Mouse (Mus musculus) kidney, embryonic 16.5 days (tissue): ENCODE results near the gene Rad54l2. TPM values are rescaled to one million over a fixed set of nuclear protein-coding genes. Genes with fewer than 3 reads are reported as not detected.
A peak's percentile ranks its signal among the peaks of the same experiment; 100 is the strongest.

Experiments
- ATAC-seq: fragments of 200-750 bp; cut with Nextera tagmentation; 2 replicates; pipeline ENCODE4 v1.8.0; 2017; ENCODE audit warnings: moderate TSS enrichment; ENCODE audit not compliant: low FRiP score, low TSS enrichment
- H3K27ac ChIP-seq: fragments of 300-500 bp; sonication (generic); 2 replicates; pipeline ENCODE4 v1.5.1; 2014; ENCODE audit warnings: low read length
- H3K27me3 ChIP-seq: fragments of 300-500 bp; sonication (generic); 2 replicates; pipeline ENCODE4 v1.6.1; 2014; ENCODE audit warnings: low read length, control low read depth, mixed read lengths; ENCODE audit not compliant: insufficient read depth
- H3K36me3 ChIP-seq: fragments of 300-500 bp; sonication (generic); 2 replicates; pipeline ENCODE4 v1.6.1; 2014; ENCODE audit warnings: low read length, control low read depth, mixed read lengths; ENCODE audit not compliant: insufficient read depth
- H3K4me1 ChIP-seq: fragments of 300-500 bp; sonication (generic); 2 replicates; pipeline ENCODE4 v1.6.1; 2014; ENCODE audit warnings: low read length, control low read depth, mixed read lengths; ENCODE audit not compliant: insufficient read depth
- H3K4me2 ChIP-seq: fragments of 300-500 bp; sonication (generic); replicated peaks from 2 replicates; pipeline ENCODE4 v1.6.1; 2014; ENCODE audit warnings: low read depth, low read length
- H3K4me3 ChIP-seq: fragments of 300-500 bp; sonication (generic); 2 replicates; pipeline ENCODE4 v1.5.1; 2014; ENCODE audit warnings: mild to moderate bottlenecking, low read length
- H3K9ac ChIP-seq: fragments of 300-500 bp; sonication (generic); replicated peaks from 2 replicates; pipeline ENCODE4 v1.6.1; 2014; ENCODE audit warnings: low read length
- H3K9me3 ChIP-seq: fragments of 300-500 bp; sonication (generic); 2 replicates; pipeline ENCODE4 v1.6.1; 2016; ENCODE audit warnings: low read length, control low read depth
- WGBS: fragments of 180-500 bp; shearing (Covaris S2); extraction: QIAGEN DNeasy Blood & Tissue Kit; methylation state at CpG from one replicate; pipeline ENCODE4 v1.1.7; 2014; 5-methylcytosine and 5-hydroxymethylcytosine counted together
- polyA plus RNA-seq: library from polyadenylated mRNA; unstranded; fragments of >200 nt; fragmentation: Nextera tagmentation; extraction: Ambion mirVana; gene quantifications from 2 replicates; pipeline ENCODE4 v1.2.1, GENCODE M21; 2015

Rad54l2 gene
- polyA plus RNA-seq, 1 experiment from 2014 or later, result 6.7 TPM

GRCm38 (mm10) chr9:106684918-106685248 is 104.1 kb downstream of the Rad54l2 start:
- Histone ChIP-seq H3K4me1 (peaks cover 26% of the 10 kb centered on the region), H3K4me3 (peak overlapping the region; percentile 81), H3K36me3 (peaks cover 11% of the 10 kb centered on the region), H3K27me3 (no peaks in the 10 kb centered on the region), H3K9ac (peak overlapping the region; percentile 88), H3K27ac (peak overlapping the region; percentile 86; the same call in 1 of the 2 replicates), H3K4me2 (peak overlapping the region; percentile 89), H3K9me3 (no peaks in the 10 kb centered on the region)
- WGBS, result 4% methylated on average over 7 of the region's 14 CpGs
- no peak for ATAC-seq

- H3K9me3 ChIP-seq, result no peaks in the 10 kb centered on the region
- peak overlapping the region; percentile 89 for H3K4me2 ChIP-seq
- peak overlapping the region; percentile 88 for H3K9ac ChIP-seq
- H3K27ac ChIP-seq, result no peak overlapping the region
- peaks cover 11% of the 10 kb centered on the region for H3K36me3 ChIP-seq
- no peaks in the 10 kb centered on the region for H3K27me3 ChIP-seq
- no peak for ATAC-seq
- peak overlapping the region; percentile 81 for H3K4me3 ChIP-seq
- H3K4me1 ChIP-seq, result peaks cover 26% of the 10 kb centered on the region
- WGBS, result 78% methylated on average over 6 of the region's 6 CpGs
These were observed 104.7 kb downstream of the Rad54l2 start for GRCm38 (mm10) chr9:106684093-106684872.

GRCm38 (mm10) chr9:106681026-106681425 is 108.0 kb downstream of the Rad54l2 start:
- Histone ChIP-seq H3K9me3 (no peaks in the 10 kb centered on the region), H3K9ac (no peak overlapping the region), H3K4me2 (no peak overlapping the region), H3K27me3 (no peaks in the 10 kb centered on the region), H3K27ac (no peak overlapping the region), H3K4me1 (peaks cover 10% of the 10 kb centered on the region), H3K4me3 (no peak overlapping the region), H3K36me3 (peaks cover 11% of the 10 kb centered on the region)
- ATAC-seq, result no peak
- 93% methylated on average over 9 of the region's 9 CpGs for WGBS

GRCm38 (mm10) chr9:106678242-106678641 is 110.8 kb downstream of the Rad54l2 start:
- Histone ChIP-seq H3K9me3 (no peaks in the 10 kb centered on the region), H3K4me2 (no peak overlapping the region), H3K9ac (no peak overlapping the region), H3K4me1 (no peaks in the 10 kb centered on the region), H3K4me3 (no peak overlapping the region), H3K27me3 (no peaks in the 10 kb centered on the region), H3K27ac (no peak overlapping the region), H3K36me3 (peaks cover 13% of the 10 kb centered on the region)
- WGBS, result 67% methylated on average over 4 of the region's 4 CpGs
- ATAC-seq, result no peak

GRCm38 (mm10) chr9:106677702-106678101 is 111.3 kb downstream of the Rad54l2 start:
- 81% methylated on average over 5 of the region's 5 CpGs for WGBS
- H3K9me3 ChIP-seq, result no peaks in the 10 kb centered on the region
- no peak overlapping the region for H3K27ac ChIP-seq
- H3K4me3 ChIP-seq, result no peak overlapping the region
- H3K36me3 ChIP-seq, result peaks cover 18% of the 10 kb centered on the region
- no peak overlapping the region for H3K4me2 ChIP-seq
- no peaks in the 10 kb centered on the region for H3K4me1 ChIP-seq
- H3K27me3 ChIP-seq, result no peaks in the 10 kb centered on the region
- ATAC-seq, result no peak
- no peak overlapping the region for H3K9ac ChIP-seq

- H3K4me1 ChIP-seq, result no peaks in the 10 kb centered on the region
- H3K4me2 ChIP-seq, result no peak overlapping the region
- H3K27ac ChIP-seq, result no peak overlapping the region
- no peaks in the 10 kb centered on the region for H3K27me3 ChIP-seq
- WGBS, result 87% methylated on average over 4 of the region's 4 CpGs
- peaks cover 17% of the 10 kb centered on the region for H3K36me3 ChIP-seq
- no peak overlapping the region for H3K4me3 ChIP-seq
- H3K9me3 ChIP-seq, result no peaks in the 10 kb centered on the region
- H3K9ac ChIP-seq, result no peak overlapping the region
- ATAC-seq, result no peak
These were observed 112.4 kb downstream of the Rad54l2 start for GRCm38 (mm10) chr9:106676571-106676970.

- Histone ChIP-seq H3K27me3 (no peaks in the 10 kb centered on the region), H3K4me2 (no peak overlapping the region), H3K9ac (no peak overlapping the region), H3K4me3 (no peak overlapping the region), H3K27ac (no peak overlapping the region), H3K9me3 (no peaks in the 10 kb centered on the region), H3K4me1 (no peaks in the 10 kb centered on the region), H3K36me3 (peaks cover 17% of the 10 kb centered on the region)
- 84% methylated on average over 8 of the region's 9 CpGs for WGBS
- peak; percentile 47; the same call in 1 of the 2 replicates for ATAC-seq
These were observed 113.0 kb downstream of the Rad54l2 start for GRCm38 (mm10) chr9:106675965-106676364.

GRCm38 (mm10) chr9:106675480-106675879 is 113.5 kb downstream of the Rad54l2 start:
- Histone ChIP-seq H3K27me3 (no peaks in the 10 kb centered on the region), H3K36me3 (peaks cover 12% of the 10 kb centered on the region)
- peak; percentile 85 for ATAC-seq

GRCm38 (mm10) chr9:106673860-106674259 is 115.1 kb downstream of the Rad54l2 start:
- WGBS, result 78% methylated on average over 2 of the region's 2 CpGs
- no peaks in the 10 kb centered on the region for H3K27me3 ChIP-seq
- no peak overlapping the region for H3K4me3 ChIP-seq
- no peak overlapping the region for H3K9ac ChIP-seq
- no peak overlapping the region for H3K4me2 ChIP-seq
- H3K4me1 ChIP-seq, result no peaks in the 10 kb centered on the region
- peaks cover 16% of the 10 kb centered on the region for H3K36me3 ChIP-seq
- ATAC-seq, result no peak
- no peak overlapping the region for H3K27ac ChIP-seq
- no peaks in the 10 kb centered on the region for H3K9me3 ChIP-seq

More at GRCm38 (mm10) chr9:106675480-106675879, 113.5 kb downstream of the Rad54l2 start:
- no peak overlapping the region for H3K9ac ChIP-seq
- H3K4me2 ChIP-seq, result no peak overlapping the region
- H3K4me1 ChIP-seq, result no peaks in the 10 kb centered on the region
- WGBS, result 0% methylated on average over 1 of the region's 1 CpGs
- no peak overlapping the region for H3K4me3 ChIP-seq
- no peak overlapping the region for H3K27ac ChIP-seq
- no peaks in the 10 kb centered on the region for H3K9me3 ChIP-seq

- no peak overlapping the region for H3K4me2 ChIP-seq
- H3K4me3 ChIP-seq, result no peak overlapping the region
- no peaks in the 10 kb centered on the region for H3K27me3 ChIP-seq
- H3K9me3 ChIP-seq, result no peaks in the 10 kb centered on the region
- H3K9ac ChIP-seq, result no peak overlapping the region
- H3K27ac ChIP-seq, result no peak overlapping the region
- no peak for ATAC-seq
- H3K4me1 ChIP-seq, result no peaks in the 10 kb centered on the region
- H3K36me3 ChIP-seq, result peaks cover 55% of the 10 kb centered on the region
- WGBS, result 86% methylated on average over 6 of the region's 6 CpGs
These were observed 124.1 kb downstream of the Rad54l2 start for GRCm38 (mm10) chr9:106664856-106665255.
